Mouse (Mus musculus) MN1 (cell line): ENCODE results near the gene Shmt1.
A peak's percentile ranks its signal among the peaks of the same experiment; 100 is the strongest.

ENCODE experiments used
- DNase-seq: peaks from one replicate; pipeline ENCODE4 v3.0.0-alpha.2; 2016; ENCODE audit warnings: low spot score

Gene Shmt1

DNA sequence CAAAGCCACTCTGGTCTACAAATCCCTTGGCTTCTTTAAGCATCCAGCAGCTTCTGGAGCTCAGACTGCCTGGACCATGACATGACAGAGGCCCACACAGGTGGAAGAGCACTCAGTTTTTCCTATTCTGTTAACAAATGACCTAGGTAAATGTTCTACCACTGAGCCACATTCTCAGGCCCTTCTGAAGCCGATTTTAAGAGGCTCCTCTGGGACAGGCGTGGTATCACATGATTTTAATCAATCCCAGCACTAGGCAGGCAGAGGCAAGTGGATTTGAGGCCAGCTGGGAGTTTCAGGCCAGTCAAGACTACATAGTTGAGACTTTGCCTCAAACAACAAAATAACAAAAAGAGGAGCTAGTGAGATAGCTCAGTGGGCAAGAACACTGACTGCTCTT, 21.0 kb downstream of the Shmt1 start:
- DNase-seq, result no peak

GRCm38 (mm10) chr11:60787595-60787994, 23.9 kb downstream of the Shmt1 start:
- peak; percentile 61 for DNase-seq

GRCm38 (mm10) chr11:60784179-60784922, 27.2 kb downstream of the Shmt1 start:
- peak; percentile 56 for DNase-seq

- DNase-seq, result no peak
Measured at GRCm38 (mm10) chr11:60779673-60780189, 31.8 kb downstream of the Shmt1 start.

DNA sequence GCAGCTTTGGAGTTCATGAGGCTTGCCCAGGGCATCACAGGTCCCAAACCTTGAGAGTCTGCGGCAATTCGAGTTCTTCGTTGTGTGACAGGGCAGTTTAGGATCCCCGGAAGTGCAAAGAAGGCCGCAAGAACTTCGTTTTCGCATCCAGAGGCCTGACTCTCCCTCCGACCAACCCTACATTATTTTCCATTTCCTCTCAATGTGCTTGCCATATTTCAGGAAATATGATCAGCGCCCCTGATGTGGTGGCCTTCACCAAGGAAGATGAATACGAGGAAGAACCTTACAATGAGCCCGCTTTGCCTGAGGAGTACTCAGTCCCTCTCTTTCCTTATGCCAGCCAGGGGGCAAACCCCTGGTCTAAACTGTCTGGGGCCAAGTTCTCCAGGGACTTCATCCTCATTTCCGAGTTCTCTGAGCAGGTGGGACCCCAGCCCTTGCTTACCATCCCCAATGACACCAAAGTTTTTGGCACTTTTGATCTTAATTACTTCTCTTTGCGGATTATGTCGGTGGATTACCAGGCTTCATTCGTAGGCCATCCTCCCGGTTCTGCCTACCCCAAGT, 33.6 kb downstream of the Shmt1 start:
- no peak for DNase-seq

- peak; percentile 95 for DNase-seq
Measured at GRCm38 (mm10) chr11:60776829-60777740, 34.4 kb downstream of the Shmt1 start, which contains the start of the genes Top3a and Smcr8. Top3a (minus strand) TSS chr11:60777365. Smcr8 (plus strand) TSS chr11:60777524.

- DNase-seq, result no peak
Measured at GRCm38 (mm10) chr11:60776107-60776828, 35.2 kb downstream of the Shmt1 start.

DNA sequence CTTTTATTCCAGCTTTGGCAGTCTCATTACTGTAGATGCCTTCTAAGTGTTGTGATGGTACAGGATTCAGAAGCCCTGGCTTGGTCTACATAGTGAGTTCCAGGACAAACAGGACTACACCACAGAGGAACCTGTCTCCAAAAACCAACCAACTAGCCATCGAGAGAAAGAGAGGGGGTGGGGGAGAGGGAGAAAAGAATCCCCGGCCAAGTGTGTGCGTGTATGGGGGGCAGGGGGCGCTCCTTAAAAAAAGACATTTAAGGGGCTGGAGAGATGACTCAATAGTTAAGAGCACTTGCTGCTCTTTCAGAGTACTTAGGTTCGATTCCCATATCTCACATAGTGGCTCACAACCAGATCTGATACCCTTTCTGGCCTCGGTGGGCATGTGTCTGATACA, 35.9 kb downstream of the Shmt1 start:
- DNase-seq, result no peak

DNA sequence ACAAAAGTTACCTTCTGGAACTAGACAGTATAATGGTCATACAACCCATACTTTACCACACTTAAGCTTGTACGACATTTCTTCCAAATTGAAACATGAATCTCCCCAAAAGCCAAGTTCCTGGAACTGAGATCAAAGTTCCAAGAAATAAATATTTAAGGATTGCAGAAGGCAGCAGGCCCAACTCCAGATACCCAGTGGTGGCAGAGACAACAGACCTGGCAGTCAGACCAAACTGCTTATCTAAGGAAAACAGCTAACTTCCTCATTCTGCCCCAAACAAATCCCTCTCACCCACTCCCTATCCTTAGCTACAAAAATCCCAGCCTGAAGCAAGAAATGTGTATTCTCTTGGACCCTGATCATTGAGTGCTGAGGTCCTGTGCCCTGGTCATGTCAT, 36.7 kb downstream of the Shmt1 start:
- DNase-seq, result no peak

DNA sequence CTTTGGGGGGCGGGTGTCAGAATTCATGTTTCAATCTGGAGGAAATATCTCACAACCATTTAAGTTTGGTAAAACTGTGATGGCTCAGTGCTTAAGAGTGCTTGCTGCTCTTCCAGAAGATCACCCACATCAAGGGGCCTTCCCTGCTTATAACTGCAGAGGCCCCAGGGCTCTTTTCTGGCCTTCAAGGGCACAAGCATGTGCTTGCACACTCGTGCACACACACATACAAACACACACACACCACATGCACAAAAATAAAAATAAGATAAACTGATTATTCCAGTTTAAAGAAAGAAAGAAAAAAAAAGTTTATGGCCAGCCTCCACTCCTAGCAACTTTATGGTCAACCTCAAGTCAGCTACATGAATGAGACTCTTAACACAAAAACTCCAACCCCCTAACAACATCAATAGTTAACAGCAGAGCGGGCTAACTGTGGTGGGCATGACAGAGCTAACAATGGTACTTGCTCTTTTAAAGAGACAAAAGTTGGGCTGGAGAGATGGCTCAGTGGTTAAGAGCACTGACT, 37.3 kb downstream of the Shmt1 start:
- no peak for DNase-seq

DNA sequence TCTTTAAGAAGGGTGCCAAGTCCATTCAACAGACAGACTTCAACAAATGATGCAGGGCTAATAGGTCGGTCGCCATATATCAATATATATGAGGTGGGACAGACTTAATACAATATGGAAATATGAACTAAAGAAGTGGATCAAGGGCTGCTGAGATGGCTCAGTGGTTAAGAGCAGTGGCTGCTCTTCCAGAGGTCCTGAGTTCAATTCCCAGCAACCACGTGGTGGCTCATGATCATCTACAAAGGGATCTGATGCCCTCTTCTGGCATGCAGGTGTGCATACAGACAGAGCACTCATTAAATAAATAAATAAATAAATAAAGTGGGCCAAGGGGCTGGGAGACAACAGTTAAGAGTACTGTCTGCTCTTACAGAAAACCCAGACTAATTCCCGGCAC, 39.4 kb downstream of the Shmt1 start:
- DNase-seq, result no peak

GRCm38 (mm10) chr11:60770776-60771175, 40.7 kb downstream of the Shmt1 start:
- no peak for DNase-seq

GRCm38 (mm10) chr11:60769322-60769721, 42.2 kb downstream of the Shmt1 start:
- DNase-seq, result no peak

DNA sequence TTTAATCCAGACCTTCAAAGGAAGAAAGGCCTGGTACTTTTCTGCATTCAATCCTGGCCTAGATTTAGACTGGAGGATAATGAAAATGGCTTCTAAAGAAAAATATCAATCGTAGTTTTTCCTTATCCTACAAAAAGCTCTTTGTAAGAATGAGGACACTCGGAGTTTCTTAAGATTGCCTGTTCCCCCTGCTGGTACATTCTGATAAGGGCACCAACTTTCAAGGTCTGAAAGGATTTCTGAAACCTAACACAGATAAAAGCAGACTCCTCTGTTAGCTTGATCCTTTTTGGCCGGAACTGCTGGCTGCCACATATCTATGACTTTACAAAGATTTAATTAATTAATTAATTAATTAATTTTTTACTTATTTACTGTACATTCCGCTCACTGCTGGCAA, 44.5 kb downstream of the Shmt1 start:
- DNase-seq, result no peak

DNA sequence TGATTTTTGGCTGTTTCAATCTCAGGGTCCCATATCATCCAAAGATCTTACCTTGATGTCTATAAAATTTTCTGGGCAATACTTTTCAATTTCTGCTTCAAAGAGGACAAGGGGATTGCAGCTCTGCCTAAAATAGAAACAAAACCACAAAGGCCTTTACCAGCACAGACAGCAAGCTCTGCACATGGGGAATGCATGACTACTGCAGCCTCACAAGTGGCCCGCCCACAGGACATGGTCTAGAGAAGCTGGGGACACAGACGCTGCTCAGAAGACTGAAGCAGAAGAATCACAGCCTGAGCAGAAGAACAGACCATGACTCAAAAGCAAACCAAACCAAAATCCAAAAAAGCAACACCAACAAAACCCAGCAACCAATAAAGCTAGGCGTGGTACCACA, 49.8 kb downstream of the Shmt1 start:
- DNase-seq, result no peak

- no peak for DNase-seq
Measured at GRCm38 (mm10) chr11:60755570-60755969, 55.9 kb downstream of the Shmt1 start.

DNA sequence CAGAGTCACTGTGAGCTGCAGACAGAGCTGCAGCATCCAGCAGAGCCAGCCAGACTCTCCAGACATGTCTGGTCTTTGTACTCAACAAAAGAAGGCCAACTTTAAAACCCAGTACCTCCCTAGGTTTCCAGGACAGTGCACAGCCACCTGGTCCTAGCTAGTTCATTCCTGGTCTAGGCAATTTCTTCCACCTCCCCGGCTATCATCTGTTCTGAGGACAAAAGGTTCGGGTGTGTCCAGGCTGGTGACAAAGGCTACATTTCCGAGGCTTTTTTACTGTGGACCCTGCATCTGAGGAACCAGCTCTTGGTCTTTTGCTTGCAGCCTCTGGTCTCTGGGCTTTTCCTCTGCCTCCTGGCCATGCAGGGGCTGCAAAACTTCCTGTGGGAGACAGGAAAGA, 71.2 kb downstream of the Shmt1 start:
- DNase-seq, result no peak
